Mouse (Mus musculus): ENCODE measurements around the gene Zcwpw1. TPM values are rescaled to one million over a fixed set of nuclear protein-coding genes. Genes with fewer than 3 reads are reported as not detected.
A peak's percentile ranks its signal among the peaks of the same experiment; 100 is the strongest.

Zcwpw1 gene
- polyA plus RNA-seq (2012; ENCODE audit: insufficient read depth, insufficient read length, missing spikeins): 6.1 TPM in 2 replicates

DNA sequence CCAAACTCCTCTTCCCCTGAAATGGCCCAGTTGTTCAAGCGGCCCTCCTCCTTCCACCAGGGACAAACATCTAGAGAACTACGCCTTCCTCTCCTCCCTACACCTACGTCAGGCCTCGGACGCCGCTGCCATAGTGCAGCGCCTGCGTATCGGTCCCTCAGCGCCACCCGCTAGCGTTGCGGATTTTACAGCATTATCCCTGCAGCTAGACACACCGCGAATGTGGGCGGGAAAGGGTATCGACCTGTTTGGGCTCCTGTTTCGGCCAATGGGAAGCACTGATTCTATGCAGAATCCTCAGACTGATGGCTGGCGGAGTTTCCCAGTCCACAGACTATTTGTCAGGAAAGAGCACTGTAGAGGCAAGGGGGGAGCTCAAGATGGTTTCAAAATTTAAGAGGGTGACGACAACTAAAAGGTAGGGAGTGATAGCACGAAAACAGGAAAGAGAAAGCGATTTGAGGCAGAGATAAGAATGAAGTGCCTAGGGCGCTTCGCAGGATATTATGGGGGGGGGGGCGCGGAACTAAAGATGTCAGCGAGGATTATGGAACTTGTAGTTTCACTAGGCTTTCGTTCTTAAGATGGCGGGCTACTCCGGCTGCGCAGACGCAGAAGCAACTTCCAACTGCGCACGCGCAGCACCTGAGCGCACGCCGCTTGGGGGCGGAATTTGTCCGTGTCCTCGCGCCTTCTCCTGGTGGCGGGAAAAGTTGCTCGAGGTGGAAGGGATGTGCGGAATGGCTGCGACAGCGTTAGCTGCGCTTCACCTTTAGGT lies at the start of gene Zcwpw1, which contains the start of gene Mepce:
Gene Zcwpw1 (plus strand): TSS at position 648 of the 778 bp plus-strand sequence.
Gene Mepce (minus strand): TSS at position 505 of the 778 bp plus-strand sequence.
- TF ChIP-seq POLR2A (IDR thresholded peaks at IDR 0.05; ENCODE audit: borderline replicate concordance, low read depth, low read length) (0 out of 2 replicates have a peak, but pooled peaks have one; percentile 8), CTCF (IDR thresholded peaks at IDR 0.05; ENCODE audit: low read depth, low read length) (0 out of 2 replicates have a peak, but pooled peaks have one; percentile 7)
- Histone ChIP-seq H3K4me3 (ENCODE audit: insufficient read depth, low read length) (peak within 1 kb of the TSS; percentile 99), H3K4me1 (ENCODE audit: control insufficient read depth, insufficient read depth, low read length) (peaks cover 17% of the 10 kb centered on the region), H3K27ac (ENCODE audit: insufficient read depth, low read depth, low read length) (peak within 1 kb of the TSS; percentile 98)

DNA sequence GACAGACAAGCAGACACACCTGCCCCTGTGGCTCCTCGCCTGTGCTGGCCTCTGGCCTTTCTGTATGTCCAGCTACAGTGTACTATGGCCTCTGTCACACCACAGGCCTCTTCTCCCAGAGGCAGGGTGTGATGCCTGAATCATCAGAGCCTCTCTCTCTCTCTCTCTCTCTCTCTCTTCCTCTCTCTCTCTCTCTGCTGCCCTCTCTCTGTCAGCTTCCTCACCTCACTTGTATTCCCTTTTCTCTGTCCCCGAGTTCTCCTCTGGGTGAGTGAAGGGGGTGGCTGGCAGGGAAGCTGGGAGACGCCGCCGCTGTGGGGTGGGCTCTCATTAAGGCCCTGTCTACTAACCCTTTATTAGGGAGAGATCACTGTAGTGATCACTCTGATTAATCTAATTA lies 49.1 kb upstream of the Zcwpw1 start:
- Histone ChIP-seq H3K4me3 (ENCODE audit: insufficient read depth, low read length) (no peak overlapping the region), H3K27ac (ENCODE audit: insufficient read depth, low read depth, low read length) (no peak overlapping the region), H3K4me1 (ENCODE audit: control insufficient read depth, insufficient read depth, low read length) (peaks cover 9% of the 10 kb centered on the region; the same call in 1 of the 2 replicates)
- TF ChIP-seq POLR2A (IDR thresholded peaks at IDR 0.05; ENCODE audit: borderline replicate concordance, low read depth, low read length): no peak
- TF ChIP-seq CTCF (IDR thresholded peaks at IDR 0.05; ENCODE audit: low read depth, low read length): no peak

DNA sequence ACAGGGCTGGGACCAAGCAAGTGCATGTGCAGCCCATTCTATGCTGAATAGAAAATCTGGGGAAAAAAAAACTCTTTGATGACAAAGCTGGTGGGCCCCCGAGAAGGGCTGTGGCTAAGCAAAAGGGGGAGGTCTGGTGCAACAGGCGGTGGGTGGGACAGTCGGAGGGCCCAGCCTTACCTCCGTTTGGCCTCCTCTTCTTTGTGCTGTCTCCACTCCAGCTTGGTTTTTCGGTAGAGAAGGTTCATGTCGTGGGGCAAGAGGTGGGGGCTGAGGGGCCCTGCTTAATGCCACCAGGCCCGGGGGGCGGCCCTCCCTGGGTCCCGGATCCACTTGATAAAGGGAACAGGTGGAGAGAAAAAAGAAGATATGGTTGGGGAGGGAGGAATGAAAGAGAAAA lies 48.1 kb upstream of the Zcwpw1 start:
- Histone ChIP-seq H3K4me1 (ENCODE audit: control insufficient read depth, insufficient read depth, low read length) (peaks cover 9% of the 10 kb centered on the region), H3K4me3 (ENCODE audit: insufficient read depth, low read length) (no peak overlapping the region), H3K27ac (ENCODE audit: insufficient read depth, low read depth, low read length) (no peak overlapping the region)
- TF ChIP-seq CTCF (IDR thresholded peaks at IDR 0.05; ENCODE audit: low read depth, low read length) (no peak), POLR2A (IDR thresholded peaks at IDR 0.05; ENCODE audit: borderline replicate concordance, low read depth, low read length) (no peak)

DNA sequence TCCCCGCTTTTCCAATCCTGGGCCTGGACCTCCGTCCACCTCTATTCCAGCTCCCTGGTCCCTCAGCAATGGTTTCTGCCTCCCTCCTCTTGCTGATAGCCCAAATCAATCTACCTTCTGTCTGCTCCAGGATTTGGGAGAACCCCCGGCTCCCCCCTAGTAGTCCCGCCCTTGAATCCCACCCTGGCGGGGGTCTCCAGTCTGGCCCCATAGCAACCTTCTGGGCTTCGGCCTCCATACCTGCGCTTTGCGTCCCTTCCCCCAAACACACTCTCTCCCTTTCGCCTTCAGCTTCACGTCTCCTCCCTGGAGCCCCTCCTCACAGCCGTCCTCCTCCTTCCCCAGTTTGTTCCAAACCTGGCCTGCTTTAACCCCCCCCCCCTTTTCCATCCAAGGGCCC lies 47.1 kb upstream of the Zcwpw1 start:
- H3K4me1 ChIP-seq (ENCODE audit: control insufficient read depth, insufficient read depth, low read length): peaks cover 13% of the 10 kb centered on the region
- TF ChIP-seq CTCF (IDR thresholded peaks at IDR 0.05; ENCODE audit: low read depth, low read length) (no peak), POLR2A (IDR thresholded peaks at IDR 0.05; ENCODE audit: borderline replicate concordance, low read depth, low read length) (no peak)
- peak overlapping the region; percentile 83; the same call in 1 of the 2 replicates for H3K4me3 ChIP-seq (ENCODE audit: insufficient read depth, low read length)
- H3K27ac ChIP-seq (ENCODE audit: insufficient read depth, low read depth, low read length): no peak overlapping the region

DNA sequence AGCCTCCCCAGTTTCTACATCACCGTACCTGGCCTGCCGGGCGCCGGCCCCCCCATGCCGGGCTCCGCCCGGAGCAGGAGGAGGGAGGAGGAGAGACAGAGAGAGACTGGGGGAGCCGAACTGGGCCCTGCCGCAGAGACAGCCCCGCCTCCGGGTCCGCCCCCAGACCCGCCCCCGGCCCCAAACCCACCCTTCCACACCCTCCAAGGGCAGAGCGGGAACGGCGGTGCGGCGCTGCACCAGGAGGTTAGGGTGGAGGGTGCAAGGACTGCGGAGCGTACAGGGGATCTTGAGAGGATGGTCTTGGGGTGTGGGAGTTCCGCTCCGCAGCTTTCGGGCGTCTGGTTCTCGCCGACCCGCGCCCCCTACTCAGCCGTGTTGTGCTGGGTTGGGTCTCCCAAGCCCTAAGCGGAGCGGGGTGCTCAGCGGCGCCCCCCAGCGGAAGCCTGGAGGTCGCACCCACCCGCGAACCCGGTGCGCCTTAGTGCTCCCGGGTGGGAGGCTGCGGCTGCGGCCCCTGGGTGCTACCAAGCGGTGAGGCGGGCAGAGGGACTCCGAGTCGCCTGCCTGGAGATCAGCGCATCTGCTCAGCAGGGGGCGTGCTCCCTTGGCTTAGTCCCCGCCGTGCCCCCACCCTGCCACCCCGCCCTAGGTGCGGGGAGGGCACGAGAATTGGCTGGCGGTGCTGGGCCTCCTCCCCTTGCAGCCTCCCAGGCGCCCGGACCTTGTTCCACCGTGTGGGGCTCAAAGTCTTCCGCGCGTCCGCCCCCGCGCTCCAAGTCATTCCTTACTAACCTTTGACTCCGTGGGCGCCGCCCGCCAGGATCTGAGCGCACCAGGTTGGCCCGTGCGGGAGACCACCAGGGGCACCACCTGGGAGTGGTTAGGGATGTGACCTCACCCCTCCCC lies 46.3 kb upstream of the Zcwpw1 start, which contains the start of gene Nyap1:
Gene Nyap1 (minus strand): TSS at position 585 of the 909 bp plus-strand sequence.
- Histone ChIP-seq H3K27ac (ENCODE audit: insufficient read depth, low read depth, low read length) (no peak within 1 kb of the TSS), H3K4me1 (ENCODE audit: control insufficient read depth, insufficient read depth, low read length) (peaks cover 13% of the 10 kb centered on the region), H3K4me3 (ENCODE audit: insufficient read depth, low read length) (peak within 1 kb of the TSS; percentile 83)
- TF ChIP-seq POLR2A (IDR thresholded peaks at IDR 0.05; ENCODE audit: borderline replicate concordance, low read depth, low read length): no peak
- peak; percentile 88 for TF ChIP-seq CTCF (IDR thresholded peaks at IDR 0.05; ENCODE audit: low read depth, low read length)

DNA sequence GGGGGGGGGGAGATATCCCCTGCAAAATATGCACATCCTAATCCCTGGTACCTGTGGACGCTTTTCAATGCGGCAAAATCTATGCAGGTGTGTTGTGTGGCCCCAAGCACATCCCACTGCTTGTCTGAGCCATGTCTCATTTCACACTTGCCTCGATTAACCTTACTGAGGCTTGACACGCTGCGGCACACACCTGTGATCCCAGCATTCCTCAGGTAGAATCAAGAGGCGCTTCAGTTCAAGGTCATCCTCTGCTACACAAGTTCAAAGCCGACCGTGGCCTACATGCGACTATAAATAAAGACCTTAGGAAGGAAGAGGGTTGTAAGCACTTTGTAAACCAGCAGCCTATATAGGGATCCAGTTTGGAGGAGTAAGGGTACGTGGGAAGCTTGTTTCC lies 45.5 kb upstream of the Zcwpw1 start:
- H3K27ac ChIP-seq (ENCODE audit: insufficient read depth, low read depth, low read length): no peak overlapping the region
- H3K4me3 ChIP-seq (ENCODE audit: insufficient read depth, low read length): no peak overlapping the region
- no peak for TF ChIP-seq POLR2A (IDR thresholded peaks at IDR 0.05; ENCODE audit: borderline replicate concordance, low read depth, low read length)
- no peak for TF ChIP-seq CTCF (IDR thresholded peaks at IDR 0.05; ENCODE audit: low read depth, low read length)
- peaks cover 12% of the 10 kb centered on the region for H3K4me1 ChIP-seq (ENCODE audit: control insufficient read depth, insufficient read depth, low read length)

DNA sequence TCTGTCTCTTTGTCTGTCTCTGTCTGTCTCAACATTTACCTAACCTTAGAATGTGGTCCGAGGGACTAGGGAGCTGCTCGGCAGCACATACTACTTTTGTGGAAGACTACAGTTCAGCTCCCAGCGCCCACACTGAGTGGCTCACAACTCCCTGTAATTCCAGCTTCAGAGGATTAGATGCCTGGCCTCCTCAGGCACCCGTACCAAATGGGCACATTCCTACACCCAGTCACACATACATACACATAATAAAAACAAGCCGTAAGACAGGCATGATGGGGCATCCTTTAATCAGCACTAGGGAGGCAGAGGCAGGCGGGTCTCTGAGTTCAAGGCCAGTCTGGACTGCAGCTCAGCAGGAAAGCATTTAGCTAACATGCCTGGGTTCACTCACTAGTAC lies 44.8 kb upstream of the Zcwpw1 start:
- TF ChIP-seq POLR2A (IDR thresholded peaks at IDR 0.05; ENCODE audit: borderline replicate concordance, low read depth, low read length) (no peak), CTCF (IDR thresholded peaks at IDR 0.05; ENCODE audit: low read depth, low read length) (no peak)
- Histone ChIP-seq H3K4me3 (ENCODE audit: insufficient read depth, low read length) (no peak overlapping the region), H3K4me1 (ENCODE audit: control insufficient read depth, insufficient read depth, low read length) (peaks cover 11% of the 10 kb centered on the region), H3K27ac (ENCODE audit: insufficient read depth, low read depth, low read length) (no peak overlapping the region)

DNA sequence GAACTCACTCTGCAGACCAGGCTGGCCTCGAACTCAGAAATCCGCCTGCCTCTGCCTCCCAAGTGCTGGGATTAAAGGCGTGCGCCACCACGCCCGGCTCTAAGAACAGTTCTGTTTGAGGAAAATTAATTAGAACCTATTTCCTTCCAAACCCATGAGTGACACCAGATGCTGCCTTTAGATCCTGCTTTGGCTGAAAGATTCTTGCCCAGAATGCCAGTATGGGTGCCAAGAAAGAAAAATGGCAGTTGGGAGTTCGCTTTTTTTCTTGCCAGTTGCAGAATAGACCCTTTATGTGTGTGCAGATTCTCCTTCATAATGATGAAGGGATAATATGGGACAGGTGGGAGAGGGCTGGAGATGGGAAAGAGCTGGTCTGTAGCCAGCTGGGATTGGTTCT lies 43.4 kb upstream of the Zcwpw1 start:
- H3K4me1 ChIP-seq (ENCODE audit: control insufficient read depth, insufficient read depth, low read length): peaks cover 5% of the 10 kb centered on the region
- no peak overlapping the region for H3K27ac ChIP-seq (ENCODE audit: insufficient read depth, low read depth, low read length)
- no peak overlapping the region for H3K4me3 ChIP-seq (ENCODE audit: insufficient read depth, low read length)
- TF ChIP-seq POLR2A (IDR thresholded peaks at IDR 0.05; ENCODE audit: borderline replicate concordance, low read depth, low read length) (no peak), CTCF (IDR thresholded peaks at IDR 0.05; ENCODE audit: low read depth, low read length) (no peak)
